Mouse (Mus musculus): ENCODE measurements around the gene Itga11. TPM values are rescaled to one million over a fixed set of nuclear protein-coding genes. Genes with fewer than 3 reads are reported as not detected.

The Itga11 gene
- total and polyA plus RNA-seq, 2 experiments from 2014 or later: 0.48 to 2.2 TPM

GRCm38 (mm10) chr9:62663443-62663842 is 14.2 kb upstream of the Itga11 start:
- Histone ChIP-seq H3K27ac (ENCODE audit: low read depth, low read length) (no peak overlapping the region), H3K9me3 (ENCODE audit: low read length) (no peaks in the 10 kb centered on the region), H3K9ac (no peak overlapping the region), H3K36me3 (ENCODE audit: insufficient read depth) (no peaks in the 10 kb centered on the region), H3K4me1 (ENCODE audit: insufficient read depth) (no peaks in the 10 kb centered on the region), H3K4me3 (ENCODE audit: low read depth, low read length) (no peak overlapping the region), H3K4me2 (ENCODE audit: low read depth) (no peak overlapping the region), H3K27me3 (ENCODE audit: insufficient read depth, low read length) (no peaks in the 10 kb centered on the region)
- no peak for ATAC-seq
- 39% methylated on average over 2 of the region's 2 CpGs for WGBS
- TF ChIP-seq CTCF (IDR thresholded peaks at IDR 0.05; ENCODE audit: low read depth): no peak
- DNase-seq: no peak

DNA sequence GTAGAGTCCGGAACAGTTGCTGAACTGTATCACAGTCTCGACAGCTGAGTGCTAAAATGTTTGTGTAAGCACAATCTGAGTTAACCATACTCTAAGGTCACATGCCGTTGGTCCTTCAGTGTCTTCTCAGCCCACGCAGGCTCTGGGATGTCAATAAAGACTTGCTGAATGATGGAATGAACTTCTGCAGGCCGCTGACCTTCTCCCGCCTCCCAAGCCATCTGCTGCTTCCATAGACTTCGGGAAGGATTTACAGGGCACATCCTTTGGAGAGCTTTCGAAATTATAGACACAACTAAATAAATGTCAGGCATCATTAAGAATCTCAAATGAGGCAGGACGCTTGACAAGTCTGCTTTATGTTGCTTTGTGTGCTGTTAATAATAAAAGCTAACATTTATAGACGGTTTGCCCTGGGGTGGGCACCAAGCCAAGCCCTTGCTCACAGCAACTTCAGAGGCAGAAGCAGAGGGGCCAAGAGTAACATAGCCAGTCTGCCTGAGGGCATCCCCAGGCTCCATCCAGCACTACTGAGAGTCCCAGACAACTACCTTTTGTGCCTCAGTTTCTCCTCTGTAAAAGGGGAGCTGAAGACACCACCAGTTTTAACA is 13.4 kb upstream of the Itga11 start:
- 44% methylated on average over 10 of the region's 10 CpGs for WGBS
- no peak for ATAC-seq

DNA sequence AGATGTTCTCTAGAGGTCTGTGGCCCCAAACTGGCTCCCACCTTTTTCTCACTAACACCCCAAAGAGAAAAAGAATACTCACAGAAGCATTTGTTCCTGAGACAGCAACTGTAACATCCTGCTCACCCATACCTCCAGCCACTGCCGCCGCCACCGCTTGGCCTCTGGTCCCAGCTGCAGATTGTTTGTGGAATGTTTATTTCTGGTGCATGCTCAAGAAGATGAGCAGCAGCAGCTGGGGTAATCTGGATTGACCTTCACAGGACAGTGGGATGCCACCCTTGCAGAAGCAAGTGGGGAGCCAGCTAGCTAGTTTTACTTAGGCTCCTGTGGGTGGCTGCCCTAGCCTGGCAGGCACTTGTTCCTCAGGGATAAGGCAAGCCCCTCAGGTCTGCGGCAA is 11.7 kb upstream of the Itga11 start:
- WGBS: 87% methylated on average over 4 of the region's 4 CpGs
- TF ChIP-seq CTCF (IDR thresholded peaks at IDR 0.05; ENCODE audit: low read depth): no peak
- no peak for ATAC-seq

More for the DNA sequence above, 13.4 kb upstream of the Itga11 start:
- no peaks in the 10 kb centered on the region for H3K9me3 ChIP-seq (ENCODE audit: low read length)
- H3K27me3 ChIP-seq (ENCODE audit: insufficient read depth, low read length): no peaks in the 10 kb centered on the region
- TF ChIP-seq CTCF (IDR thresholded peaks at IDR 0.05; ENCODE audit: low read depth): no peak
- no peaks in the 10 kb centered on the region for H3K36me3 ChIP-seq (ENCODE audit: insufficient read depth)
- no peak overlapping the region for H3K9ac ChIP-seq
- H3K4me1 ChIP-seq (ENCODE audit: insufficient read depth): no peaks in the 10 kb centered on the region
- DNase-seq: no peak
- H3K4me3 ChIP-seq (ENCODE audit: low read depth, low read length): no peak overlapping the region
- no peak overlapping the region for H3K27ac ChIP-seq (ENCODE audit: low read depth, low read length)
- no peak overlapping the region for H3K4me2 ChIP-seq (ENCODE audit: low read depth)

DNA sequence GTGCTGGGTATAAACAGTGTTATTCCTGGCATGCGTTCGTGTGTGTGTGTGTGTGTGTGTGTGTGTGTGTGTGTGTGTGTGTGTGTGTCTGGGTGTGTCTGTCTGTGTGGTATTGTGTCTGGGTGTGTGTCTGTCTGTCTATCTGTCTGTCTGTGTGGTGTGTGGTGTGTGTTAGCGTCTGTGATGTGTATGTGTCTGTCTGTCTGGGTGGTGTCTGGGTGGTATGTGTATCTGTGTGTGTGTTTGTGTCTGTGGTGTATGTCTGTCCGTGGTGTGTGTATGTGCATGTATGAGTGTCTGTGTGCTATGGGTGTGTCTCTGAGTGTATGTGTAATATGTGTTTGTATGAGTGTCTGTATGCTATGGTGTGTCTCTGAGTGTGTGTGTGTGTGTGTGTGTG is 9.1 kb upstream of the Itga11 start:
- ATAC-seq (no peak), DNase-seq (no peak)
- no peak overlapping the region for H3K9ac ChIP-seq
- H3K27me3 ChIP-seq (ENCODE audit: insufficient read depth, low read length): no peaks in the 10 kb centered on the region
- no peak for TF ChIP-seq CTCF (IDR thresholded peaks at IDR 0.05; ENCODE audit: low read depth)
- no peaks in the 10 kb centered on the region for H3K9me3 ChIP-seq (ENCODE audit: low read length)
- H3K27ac ChIP-seq (ENCODE audit: low read depth, low read length): no peak overlapping the region
- no peak overlapping the region for H3K4me2 ChIP-seq (ENCODE audit: low read depth)
- no peak overlapping the region for H3K4me3 ChIP-seq (ENCODE audit: low read depth, low read length)
- WGBS: 89% methylated on average over 4 of the region's 4 CpGs
- no peaks in the 10 kb centered on the region for H3K4me1 ChIP-seq (ENCODE audit: insufficient read depth)
- H3K36me3 ChIP-seq (ENCODE audit: insufficient read depth): no peaks in the 10 kb centered on the region

More for the DNA sequence above, 11.7 kb upstream of the Itga11 start:
- Histone ChIP-seq H3K36me3 (ENCODE audit: insufficient read depth) (no peaks in the 10 kb centered on the region), H3K27me3 (ENCODE audit: insufficient read depth, low read length) (no peaks in the 10 kb centered on the region), H3K4me3 (ENCODE audit: low read depth, low read length) (no peak overlapping the region), H3K27ac (ENCODE audit: low read depth, low read length) (no peak overlapping the region), H3K4me1 (ENCODE audit: insufficient read depth) (no peaks in the 10 kb centered on the region), H3K9me3 (ENCODE audit: low read length) (no peaks in the 10 kb centered on the region), H3K9ac (no peak overlapping the region), H3K4me2 (ENCODE audit: low read depth) (no peak overlapping the region)
- DNase-seq: no peak

GRCm38 (mm10) chr9:62673241-62673640 is 4.4 kb upstream of the Itga11 start:
- Histone ChIP-seq H3K4me3 (ENCODE audit: low read depth, low read length) (no peak overlapping the region), H3K27ac (ENCODE audit: low read depth, low read length) (no peak overlapping the region), H3K36me3 (ENCODE audit: insufficient read depth) (no peaks in the 10 kb centered on the region), H3K9me3 (ENCODE audit: low read length) (no peaks in the 10 kb centered on the region), H3K27me3 (ENCODE audit: insufficient read depth, low read length) (peaks cover 14% of the 10 kb centered on the region), H3K4me1 (ENCODE audit: insufficient read depth) (0 out of 2 replicates have a peak, but pooled peaks cover under 1% of the 10 kb centered on the region), H3K4me2 (ENCODE audit: low read depth) (no peak overlapping the region), H3K9ac (no peak overlapping the region)
- 82% methylated on average over 7 of the region's 7 CpGs for WGBS
- TF ChIP-seq CTCF (IDR thresholded peaks at IDR 0.05; ENCODE audit: low read depth): no peak
- ATAC-seq: no peak
- no peak for DNase-seq

DNA sequence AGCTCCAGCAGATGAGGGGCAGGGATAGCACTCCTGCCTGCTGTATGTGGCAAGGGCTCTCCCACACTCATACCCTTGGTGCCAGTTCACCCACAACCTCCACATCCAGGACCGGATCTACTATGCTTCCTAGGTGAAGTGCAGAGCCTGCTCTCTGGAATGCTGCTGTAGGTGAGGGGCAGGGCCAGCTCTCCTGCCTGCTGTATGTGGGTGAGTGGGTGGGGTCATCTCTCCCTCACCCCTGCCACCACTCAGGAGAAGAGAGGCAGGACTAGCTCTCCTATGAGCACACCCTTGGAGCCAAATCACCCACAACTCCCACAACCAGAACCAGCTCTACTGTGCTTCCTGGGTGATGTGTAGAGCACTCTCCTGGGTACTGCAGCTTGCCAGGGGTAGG is 2.5 kb upstream of the Itga11 start:
- ATAC-seq (no peak), DNase-seq (no peak)
- WGBS: 77% methylated on average over 1 of the region's 1 CpGs
- TF ChIP-seq CTCF (IDR thresholded peaks at IDR 0.05; ENCODE audit: low read depth): no peak
- Histone ChIP-seq H3K4me1 (ENCODE audit: insufficient read depth) (peaks cover 5% of the 10 kb centered on the region; the same call in 1 of the 2 replicates), H3K4me2 (ENCODE audit: low read depth) (no peak overlapping the region), H3K4me3 (ENCODE audit: low read depth, low read length) (no peak overlapping the region), H3K9me3 (ENCODE audit: low read length) (no peaks in the 10 kb centered on the region), H3K27ac (ENCODE audit: low read depth, low read length) (no peak overlapping the region), H3K36me3 (ENCODE audit: insufficient read depth) (no peaks in the 10 kb centered on the region), H3K9ac (no peak overlapping the region), H3K27me3 (ENCODE audit: insufficient read depth, low read length) (peaks cover 30% of the 10 kb centered on the region)

GRCm38 (mm10) chr9:62678550-62679155 is 1.0 kb downstream of the Itga11 start:
- H3K4me3 ChIP-seq (ENCODE audit: low read depth, low read length): peak overlapping the region; percentile 30
- H3K36me3 ChIP-seq (ENCODE audit: insufficient read depth): no peaks in the 10 kb centered on the region
- no peaks in the 10 kb centered on the region for H3K9me3 ChIP-seq (ENCODE audit: low read length)
- H3K27me3 ChIP-seq (ENCODE audit: insufficient read depth, low read length): peaks cover 30% of the 10 kb centered on the region
- no peak overlapping the region for H3K27ac ChIP-seq (ENCODE audit: low read depth, low read length)
- peak overlapping the region; percentile 55 for H3K4me2 ChIP-seq (ENCODE audit: low read depth)
- TF ChIP-seq CTCF (IDR thresholded peaks at IDR 0.05; ENCODE audit: low read depth): no peak
- 6% methylated on average over 22 of the region's 22 CpGs for WGBS
- H3K4me1 ChIP-seq (ENCODE audit: insufficient read depth): peaks cover 5% of the 10 kb centered on the region; the same call in 1 of the 2 replicates
- ATAC-seq (peak; percentile 27; the same call in 1 of the 2 replicates), DNase-seq (peak; percentile 22)
- H3K9ac ChIP-seq: 0 out of 2 replicates have a peak overlapping the region, but pooled peaks have one; percentile 25
